Mouse (Mus musculus) MEL (cell line): ENCODE measurements around the gene Prlh. TPM values are rescaled to one million over a fixed set of nuclear protein-coding genes. Genes with fewer than 3 reads are reported as not detected.

Experiments used
- DNase-seq: peaks from one replicate; pipeline ENCODE4 v3.0.0; 2011; ENCODE audit warnings: low read depth, low spot score
- H3K27ac ChIP-seq: 2 replicates; pipeline ENCODE4 v1.5.1; 2012; ENCODE audit warnings: low read depth, mild to moderate bottlenecking, control low read depth, low read length, moderate library complexity; ENCODE audit not compliant: control insufficient read depth
- H3K27me3 ChIP-seq, 2 experiments: fragments of 150-350 bp in 1 of 2; sonication (generic) in 1 of 2; 2 replicates each; pipeline ENCODE4 v1.6.1; 2012; ENCODE audit warnings: low read length in 2 of 2, mild to moderate bottlenecking in 2 of 2, improper control_type of control experiment in 1 of 2, moderate library complexity in 1 of 2; ENCODE audit not compliant: insufficient read depth in 2 of 2, control insufficient read depth in 1 of 2
- H3K36me3 ChIP-seq, 2 experiments: 2 replicates each; pipeline ENCODE4 v1.6.1; 2012 to 2014; ENCODE audit warnings: low read length in 2 of 2, improper control_type of control experiment in 1 of 2, inconsistent platforms in 1 of 2, mild to moderate bottlenecking in 1 of 2; ENCODE audit not compliant: insufficient read depth in 2 of 2, control insufficient read depth in 1 of 2
- H3K4me1 ChIP-seq, 2 experiments: fragments of 150-350 bp in 1 of 2; sonication (generic) in 1 of 2; 2 replicates each; pipeline ENCODE4 v1.6.1; 2012; ENCODE audit warnings: low read length in 2 of 2, improper control_type of control experiment in 1 of 2, mild to moderate bottlenecking in 1 of 2; ENCODE audit not compliant: insufficient read depth in 2 of 2, control insufficient read depth in 1 of 2
- H3K4me3 ChIP-seq, 2 experiments: fragments of 150-350 bp in 1 of 2; sonication (generic) in 1 of 2; 2 replicates each; pipeline ENCODE4 v1.5.1; 2012; ENCODE audit warnings: low read depth in 2 of 2, low read length in 2 of 2, mild to moderate bottlenecking in 2 of 2, moderate library complexity in 2 of 2, control low read depth in 1 of 2, improper control_type of control experiment in 1 of 2; ENCODE audit not compliant: control insufficient read depth in 1 of 2, insufficient read depth in 1 of 2
- H3K79me2 ChIP-seq: 2 replicates; pipeline ENCODE4 v1.6.1; 2012; ENCODE audit warnings: mild to moderate bottlenecking, low read length, moderate library complexity; ENCODE audit not compliant: control insufficient read depth, poor library complexity, insufficient read depth
- H3K9ac ChIP-seq: 2 replicates; pipeline ENCODE4 v1.6.1; 2012; ENCODE audit warnings: low read depth, mild to moderate bottlenecking, control low read depth, low read length, moderate library complexity; ENCODE audit not compliant: control insufficient read depth, poor library complexity, severe bottlenecking
- H3K9me3 ChIP-seq: fragments of 150-350 bp; sonication (generic); replicated peaks from 2 replicates; pipeline ENCODE4 v1.6.1; 2012; ENCODE audit warnings: mild to moderate bottlenecking, low read length, improper control_type of control experiment, moderate library complexity; ENCODE audit not compliant: insufficient read depth
- BHLHE40 ChIP-seq: IDR thresholded peaks from 2 replicates; pipeline ENCODE4 v1.6.1; 2012; ENCODE audit warnings: low read depth, mild to moderate bottlenecking, inconsistent platforms, low read length, improper control_type of control experiment, borderline replicate concordance
- CHD2 ChIP-seq: IDR thresholded peaks from 2 replicates; pipeline ENCODE4 v1.6.1; 2011; ENCODE audit warnings: low read length, improper control_type of control experiment
- E2F4 ChIP-seq: IDR thresholded peaks from 2 replicates; pipeline ENCODE4 v1.6.1; 2011; ENCODE audit warnings: low read depth, low read length, improper control_type of control experiment, borderline replicate concordance
- ELF1 ChIP-seq: IDR thresholded peaks from 2 replicates; pipeline ENCODE4 v1.6.1; 2014; ENCODE audit warnings: low read depth, mild to moderate bottlenecking, inconsistent platforms, low read length, improper control_type of control experiment, moderate library complexity
- GABPA ChIP-seq: IDR thresholded peaks from 2 replicates; pipeline ENCODE4 v1.6.1; 2012; ENCODE audit warnings: low read depth, mild to moderate bottlenecking, inconsistent platforms, low read length, improper control_type of control experiment, moderate library complexity
- GATA1 ChIP-seq: IDR thresholded peaks from 2 replicates; pipeline ENCODE4 v1.6.1; 2011; ENCODE audit warnings: low read depth, low read length, improper control_type of control experiment
- HCFC1 ChIP-seq: IDR thresholded peaks from 2 replicates; pipeline ENCODE4 v1.6.1; 2012; ENCODE audit warnings: low read depth, mild to moderate bottlenecking, inconsistent platforms, low read length, improper control_type of control experiment, moderate library complexity
- KAT2A ChIP-seq: conservative IDR thresholded peaks from 2 replicates; pipeline ENCODE4 v1.6.1; 2012; ENCODE audit warnings: low read depth, low read length, improper control_type of control experiment, inconsistent platforms
- MAFK ChIP-seq: IDR thresholded peaks from 2 replicates; pipeline ENCODE4 v1.6.1; 2011; ENCODE audit warnings: low read depth, mild to moderate bottlenecking, low read length, improper control_type of control experiment, borderline replicate concordance
- MAX ChIP-seq: IDR thresholded peaks from 2 replicates; pipeline ENCODE4 v1.6.1; 2011; ENCODE audit warnings: low read length, improper control_type of control experiment
- MAZ ChIP-seq: IDR thresholded peaks from 2 replicates; pipeline ENCODE4 v1.6.1; 2012; ENCODE audit warnings: low read depth, mild to moderate bottlenecking, inconsistent platforms, low read length, improper control_type of control experiment
- MYC ChIP-seq: IDR thresholded peaks from 2 replicates; pipeline ENCODE4 v1.6.1; 2011; ENCODE audit warnings: low read depth, mild to moderate bottlenecking, low read length, improper control_type of control experiment, moderate library complexity
- POLR2AphosphoS5 ChIP-seq: IDR thresholded peaks from 2 replicates; pipeline ENCODE4 v1.6.1; 2012; ENCODE audit warnings: low read depth, borderline replicate concordance, mild to moderate bottlenecking, inconsistent platforms, low read length, moderate library complexity, mixed read lengths
- RAD21 ChIP-seq: IDR thresholded peaks from 2 replicates; pipeline ENCODE4 v1.6.1; 2011; ENCODE audit warnings: mild to moderate bottlenecking, low read depth, low read length, improper control_type of control experiment
- SIN3A ChIP-seq: IDR thresholded peaks from 2 replicates; pipeline ENCODE4 v1.6.1; 2012; ENCODE audit warnings: low read length, improper control_type of control experiment, inconsistent platforms
- SMC3 ChIP-seq: IDR thresholded peaks from 2 replicates; pipeline ENCODE4 v1.6.1; 2011; ENCODE audit warnings: low read depth, low read length, improper control_type of control experiment
- TAL1 ChIP-seq: IDR thresholded peaks from 2 replicates; pipeline ENCODE4 v1.6.1; 2012; ENCODE audit warnings: mild to moderate bottlenecking, inconsistent platforms, low read length, moderate library complexity, mixed read lengths
- TCF12 ChIP-seq: IDR thresholded peaks from 2 replicates; pipeline ENCODE4 v1.6.1; 2014; ENCODE audit warnings: low read depth, mild to moderate bottlenecking, inconsistent platforms, low read length, improper control_type of control experiment, moderate library complexity
- USF2 ChIP-seq, 2 experiments: IDR thresholded peaks; 2 replicates each; pipeline ENCODE4 v1.6.1; 2011 to 2012; ENCODE audit warnings: improper control_type of control experiment in 2 of 2, low read length in 2 of 2, borderline replicate concordance in 1 of 2, inconsistent platforms in 1 of 2, low read depth in 1 of 2, mild to moderate bottlenecking in 1 of 2; ENCODE audit not compliant: insufficient read depth in 1 of 2
- ZC3H11A ChIP-seq: IDR thresholded peaks from 2 replicates; pipeline ENCODE4 v1.6.1; 2012; ENCODE audit warnings: low read depth, mild to moderate bottlenecking, inconsistent platforms, low read length, improper control_type of control experiment
- ZMIZ1 ChIP-seq: IDR thresholded peaks from 2 replicates; pipeline ENCODE4 v1.6.1; 2012; ENCODE audit warnings: low read depth, mild to moderate bottlenecking, inconsistent platforms, low read length, improper control_type of control experiment, moderate library complexity
- polyA plus RNA-seq, 2 experiments: library from polyadenylated mRNA; stranded (reverse) in 1 of 2; unstranded in 1 of 2; fragments of >175 nt in 1 of 2; fragments of >200 nt in 1 of 2; gene quantifications; 2 replicates each; pipeline versions ENCODE4 v1.2.1 to v1.2.4; 2012; ENCODE audit warnings: low replicate concordance in 2 of 2, low read depth in 1 of 2; ENCODE audit not compliant: insufficient read length in 2 of 2, insufficient read depth in 1 of 2, missing spikeins in 1 of 2
- total RNA-seq: library from RNA; depleted of rRNA; stranded (reverse); fragments of 300-350 nt; gene quantifications from 2 replicates; pipeline ENCODE4 v1.2.3, GENCODE M21; 2012

Gene Prlh
- total and polyA plus RNA-seq, 3 experiments: not detected

DNA sequence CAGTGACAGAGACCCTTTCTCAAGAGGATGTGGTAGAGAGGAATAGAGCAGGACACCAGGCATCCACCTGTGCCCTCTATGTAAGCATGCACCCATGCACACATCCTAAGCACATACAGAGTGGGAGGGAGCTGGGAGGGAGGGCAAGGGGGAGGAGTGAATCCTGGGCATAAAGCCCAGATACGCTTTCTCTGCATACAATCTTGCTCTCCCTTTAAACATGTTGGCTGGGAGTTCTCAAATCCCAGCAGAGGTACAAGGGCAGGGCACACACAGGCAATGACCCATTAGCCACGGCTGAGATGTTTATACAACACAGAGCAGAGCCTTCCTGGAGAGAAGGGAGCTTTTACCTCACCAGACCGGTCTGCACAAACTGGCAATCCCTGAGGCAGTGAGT, 10.1 kb downstream of the Prlh start:
- no peak for TF ChIP-seq GABPA
- no peak for TF ChIP-seq SIN3A
- TF ChIP-seq E2F4: no peak
- no peak for TF ChIP-seq MAZ
- TF ChIP-seq SMC3: no peak
- no peak for TF ChIP-seq HCFC1
- TF ChIP-seq TAL1: no peak
- no peak for TF ChIP-seq BHLHE40
- TF ChIP-seq TCF12: no peak
- TF ChIP-seq MYC: no peak
- no peak for TF ChIP-seq ZMIZ1
- no peak for TF ChIP-seq ZC3H11A
- TF ChIP-seq MAX: no peak
- Histone ChIP-seq H3K27me3 (no peaks in the 10 kb centered on the region; a peak in 1 of 4 replicates), H3K36me3 (no peaks in the 10 kb centered on the region), H3K9ac (no peak overlapping the region), H3K4me3 (no peak overlapping the region), H3K27ac (no peak overlapping the region), H3K79me2 (no peaks in the 10 kb centered on the region), H3K9me3 (no peaks in the 10 kb centered on the region), H3K4me1 (no peaks in the 10 kb centered on the region)
- DNase-seq: no peak

DNA sequence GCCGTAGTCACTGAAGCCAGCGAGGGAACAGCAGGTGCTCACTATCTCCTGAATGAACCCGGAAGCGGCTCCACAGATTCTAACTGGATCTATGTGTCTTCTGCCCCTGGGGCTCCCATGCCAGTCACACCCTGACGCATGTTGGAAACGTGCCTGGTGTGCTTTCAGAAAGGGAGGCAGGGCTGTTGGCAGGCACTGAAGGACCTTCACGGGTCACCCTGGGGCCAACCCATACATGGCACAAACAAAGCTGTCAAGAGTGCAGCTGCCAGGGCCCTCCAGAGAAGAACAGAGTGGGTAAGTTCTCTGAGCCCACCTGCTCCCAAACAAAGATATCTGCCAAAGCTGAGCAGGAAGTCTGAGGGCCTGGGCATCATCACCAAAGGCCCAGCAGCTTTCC, 14.7 kb downstream of the Prlh start:
- no peak overlapping the region for H3K27ac ChIP-seq
- no peaks in the 10 kb centered on the region for H3K79me2 ChIP-seq
- H3K4me3 ChIP-seq: no peak overlapping the region
- no peak for DNase-seq
- no peak overlapping the region for H3K9ac ChIP-seq
- no peaks in the 10 kb centered on the region for H3K9me3 ChIP-seq
- H3K36me3 ChIP-seq: no peaks in the 10 kb centered on the region
- no peaks in the 10 kb centered on the region; a peak in 1 of 4 replicates for H3K27me3 ChIP-seq
- H3K4me1 ChIP-seq: no peaks in the 10 kb centered on the region
- TF ChIP-seq USF2 (IDR thresholded peaks at IDR 0.05; ENCODE audit: borderline replicate concordance in 1 of 2, insufficient read depth in 1 of 2, low read depth in 1 of 2, low read length in 2 of 2) (no peak), KAT2A (no peak), MAZ (no peak), CHD2 (no peak), ZMIZ1 (no peak), GATA1 (no peak), MAFK (no peak), SMC3 (no peak), MYC (no peak), GABPA (no peak), E2F4 (no peak), SIN3A (no peak), ELF1 (no peak), RAD21 (no peak), POLR2AphosphoS5 (no peak), BHLHE40 (no peak)
